Mouse (Mus musculus) G1E (cell line): ENCODE measurements around the gene Gm20532. TPM values are rescaled to one million over a fixed set of nuclear protein-coding genes. Genes with fewer than 3 reads are reported as not detected.
A peak's percentile ranks its signal among the peaks of the same experiment; 100 is the strongest.
"Not testable (repeated sequence)": the region's sequence is repeated elsewhere in the genome, so short reads cannot be mapped to it uniquely, and the experiment has no call there.

ENCODE experiments used
- ATAC-seq: 2 replicates; pipeline ENCODE4 v1.8.0; 2016; ENCODE audit warnings: mild to moderate bottlenecking; ENCODE audit not compliant: insufficient number of reproducible peaks, poor library complexity, low FRiP score, severe bottlenecking; ENCODE audit errors: extremely low read depth
- DNase-seq: peaks from one replicate; pipeline ENCODE4 v3.0.0; 2012; ENCODE audit warnings: low spot score
- H3K27me3 ChIP-seq: 2 replicates; pipeline ENCODE4 v1.6.1; 2012; ENCODE audit warnings: mild to moderate bottlenecking, low read length, inconsistent platforms; ENCODE audit not compliant: insufficient read depth
- H3K36me3 ChIP-seq: replicated peaks from 2 replicates; pipeline ENCODE3; 2012; ENCODE audit warnings: mild to moderate bottlenecking, inconsistent platforms
- H3K4me1 ChIP-seq: 2 replicates; pipeline ENCODE4 v1.6.1; 2012; ENCODE audit warnings: low read depth, low read length, inconsistent platforms, mixed read lengths; ENCODE audit not compliant: insufficient read depth
- H3K4me3 ChIP-seq: 2 replicates; pipeline ENCODE4 v1.5.1; 2012; ENCODE audit warnings: low read depth, mild to moderate bottlenecking, inconsistent platforms, low read length, moderate library complexity, mixed read lengths
- H3K9me3 ChIP-seq: replicated peaks from 2 replicates; pipeline ENCODE4 v1.6.1; 2012; ENCODE audit warnings: inconsistent platforms
- CTCF ChIP-seq: IDR thresholded peaks from 2 replicates; pipeline ENCODE4 v1.5.1; 2012; ENCODE audit warnings: low read depth, low read length, inconsistent platforms, mixed read lengths
- GATA1 ChIP-seq: IDR thresholded peaks from 2 replicates; pipeline ENCODE4 v1.6.1; 2012; ENCODE audit warnings: borderline replicate concordance, low read length, inconsistent platforms, mixed read lengths
- GATA2 ChIP-seq: IDR thresholded peaks from 2 replicates; pipeline ENCODE4 v1.6.1; 2012; ENCODE audit warnings: low read depth, low read length, inconsistent platforms, borderline replicate concordance
- POLR2AphosphoS5 ChIP-seq: IDR thresholded peaks from 2 replicates; pipeline ENCODE4 v1.6.1; 2012; ENCODE audit warnings: low read depth, low read length, inconsistent platforms; ENCODE audit not compliant: insufficient replicate concordance
- TAL1 ChIP-seq: conservative IDR thresholded peaks from 2 replicates; pipeline ENCODE4 v1.6.1; 2012; ENCODE audit warnings: low read depth, low read length, inconsistent platforms, mixed read lengths
- polyA plus RNA-seq: library from polyadenylated mRNA; stranded (reverse); fragments of >175 nt; gene quantifications from 2 replicates; pipeline ENCODE4 v1.2.3, GENCODE M21; 2012
- total RNA-seq, 2 experiments: library from RNA; stranded (forward) in 1 of 2; stranded (reverse) in 1 of 2; fragments of 200-1000 nt in 1 of 2; fragments of >200 nt in 1 of 2; fragmentation: Nextera tagmentation in 1 of 2; gene quantifications; 2 replicates each; pipeline ENCODE4 v1.2.3; 2014 to 2017

Gm20532 gene
- total and polyA plus RNA-seq, 3 experiments, result not detected

DNA sequence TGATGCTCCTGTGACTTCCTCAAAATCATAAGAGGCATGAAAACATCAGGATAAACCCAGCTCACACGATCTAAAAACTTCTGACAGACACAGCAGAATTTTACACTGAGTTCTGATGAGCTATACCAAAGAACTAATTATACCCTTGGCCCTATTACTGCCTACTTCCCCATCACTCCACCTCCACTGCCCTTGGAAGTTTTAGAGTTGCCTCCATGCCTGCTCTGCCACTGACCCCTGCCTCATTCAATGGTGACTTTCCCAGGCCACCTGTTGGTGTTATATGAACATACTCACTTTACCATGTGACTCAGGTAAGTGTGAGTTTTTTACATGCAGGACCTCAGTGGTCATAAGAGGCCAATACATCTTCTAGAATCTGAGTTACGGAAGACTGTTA, 71.0 kb downstream of the Gm20532 start:
- no peaks in the 10 kb centered on the region for H3K36me3 ChIP-seq
- H3K4me1 ChIP-seq, result no peaks in the 10 kb centered on the region
- DNase-seq (no peak), ATAC-seq (no peak)
- no peaks in the 10 kb centered on the region for H3K9me3 ChIP-seq
- no peak overlapping the region for H3K4me3 ChIP-seq
- H3K27me3 ChIP-seq, result peaks cover 9% of the 10 kb centered on the region
- no peak for TF ChIP-seq CTCF
- no peak for TF ChIP-seq TAL1
- TF ChIP-seq GATA1, result no peak
- no peak for TF ChIP-seq POLR2AphosphoS5
- no peak for TF ChIP-seq GATA2

DNA sequence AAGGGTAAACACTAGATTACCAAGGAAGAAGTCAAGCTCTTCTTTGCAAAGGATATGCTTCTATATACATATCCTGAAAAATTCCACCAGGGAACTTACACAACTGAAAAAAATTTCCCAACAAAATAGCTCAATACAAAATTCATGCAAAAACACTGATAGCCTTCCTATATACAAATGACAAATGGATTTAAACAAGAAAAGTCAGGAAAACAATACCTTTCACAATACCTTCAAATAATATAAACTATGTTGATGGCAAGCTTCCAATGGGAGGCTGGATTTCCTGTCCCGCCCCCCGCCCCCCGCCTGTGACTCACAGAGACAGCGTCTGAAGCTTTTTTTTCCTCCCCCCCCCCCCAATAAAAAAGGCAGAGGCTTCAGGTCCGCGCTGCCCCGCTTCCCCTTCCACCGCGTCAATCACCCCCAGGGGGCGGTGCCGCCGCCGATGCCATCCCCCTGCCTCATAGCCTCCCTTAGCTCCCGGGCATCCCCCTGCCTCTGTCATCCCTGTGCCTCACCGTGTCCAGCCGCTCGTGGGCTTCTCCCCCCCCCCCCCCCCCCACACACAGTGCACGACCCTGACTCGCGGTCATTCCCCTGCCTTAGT, 74.8 kb downstream of the Gm20532 start:
- H3K27me3 ChIP-seq, result peaks cover 10% of the 10 kb centered on the region
- TF ChIP-seq TAL1 (no peak), POLR2AphosphoS5 (no peak), CTCF (no peak), GATA2 (no peak), GATA1 (no peak)
- H3K4me3 ChIP-seq, result no peak overlapping the region
- H3K36me3 ChIP-seq, result no peaks in the 10 kb centered on the region
- DNase-seq (no peak), ATAC-seq (no peak)
- H3K4me1 ChIP-seq, result no peaks in the 10 kb centered on the region
- no peaks in the 10 kb centered on the region for H3K9me3 ChIP-seq

GRCm38 (mm10) chr2:26661768-26662508, 75.5 kb downstream of the Gm20532 start:
- TF ChIP-seq GATA1, result no peak
- no peak for TF ChIP-seq TAL1
- no peak for TF ChIP-seq CTCF
- no peak for TF ChIP-seq POLR2AphosphoS5
- no peak for TF ChIP-seq GATA2
- Histone ChIP-seq H3K9me3 (no peaks in the 10 kb centered on the region), H3K4me3 (no peak overlapping the region), H3K36me3 (no peaks in the 10 kb centered on the region), H3K27me3 (peaks cover 10% of the 10 kb centered on the region), H3K4me1 (no peaks in the 10 kb centered on the region)
- DNase-seq, result no peak
- no peak for ATAC-seq

- no peaks in the 10 kb centered on the region for H3K4me1 ChIP-seq
- peaks cover 10% of the 10 kb centered on the region for H3K27me3 ChIP-seq
- H3K4me3 ChIP-seq, result no peak overlapping the region
- H3K9me3 ChIP-seq, result no peaks in the 10 kb centered on the region
- no peak for ATAC-seq
- no peak for DNase-seq
- TF ChIP-seq CTCF (no peak), TAL1 (no peak), GATA1 (no peak), GATA2 (no peak)
- no peaks in the 10 kb centered on the region for H3K36me3 ChIP-seq
Observed at GRCm38 (mm10) chr2:26662509-26662882, 76.1 kb downstream of the Gm20532 start.

- ATAC-seq (no peak), DNase-seq (no peak)
- Histone ChIP-seq H3K9me3 (no peaks in the 10 kb centered on the region), H3K36me3 (no peaks in the 10 kb centered on the region), H3K4me3 (no peak overlapping the region), H3K27me3 (peaks cover 10% of the 10 kb centered on the region), H3K4me1 (no peaks in the 10 kb centered on the region)
- TF ChIP-seq TAL1 (no peak), POLR2AphosphoS5 (no peak), GATA1 (no peak), GATA2 (no peak), CTCF (no peak)
Observed at GRCm38 (mm10) chr2:26663112-26663511, 76.7 kb downstream of the Gm20532 start.

DNA sequence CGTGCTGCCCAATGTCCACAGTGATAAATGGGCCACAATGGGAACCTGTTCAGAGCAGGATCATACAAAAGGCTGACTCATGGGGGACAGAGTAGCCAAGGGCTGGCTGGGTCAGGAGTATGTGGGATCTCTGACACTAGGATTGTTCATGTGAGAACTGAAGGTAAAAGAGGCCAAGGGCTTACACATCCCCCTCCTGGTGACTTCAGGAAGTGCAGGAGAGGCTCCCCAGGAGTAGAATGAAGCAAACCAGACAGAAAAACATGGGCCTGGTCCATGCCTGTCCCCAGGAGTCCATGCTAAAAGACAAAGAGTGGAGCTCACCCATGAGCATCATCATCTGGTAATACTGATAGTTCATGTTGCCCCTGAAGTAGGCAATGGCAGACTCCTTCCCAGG, 77.1 kb downstream of the Gm20532 start:
- not testable (repeated sequence) for H3K4me1 ChIP-seq, H3K4me3 ChIP-seq, H3K9me3 ChIP-seq, ATAC-seq, H3K36me3 ChIP-seq, DNase-seq
- H3K27me3 ChIP-seq, result peaks cover 10% of the 10 kb centered on the region
- peak; percentile 47 for TF ChIP-seq CTCF
